Mouse (Mus musculus) C3H10T1/2 (cell line): ENCODE results near the gene Nono. TPM values are rescaled to one million over a fixed set of nuclear protein-coding genes. Genes with fewer than 3 reads are reported as not detected.

Source experiments
- polyA plus RNA-seq, 2 experiments: library from polyadenylated mRNA; unstranded; fragments of >200 nt; fragmentation: generic; extraction: Trizol; gene quantifications; one replicate each; pipeline ENCODE4 v1.2.1; 2012; ENCODE audit warnings: missing spikeins in 2 of 2

The Nono gene
- 100 to 1,000 TPM in 1 of 2 experiments, 10 to 100 TPM in 1; 92.3 to 248 TPM for polyA plus RNA-seq

DNA sequence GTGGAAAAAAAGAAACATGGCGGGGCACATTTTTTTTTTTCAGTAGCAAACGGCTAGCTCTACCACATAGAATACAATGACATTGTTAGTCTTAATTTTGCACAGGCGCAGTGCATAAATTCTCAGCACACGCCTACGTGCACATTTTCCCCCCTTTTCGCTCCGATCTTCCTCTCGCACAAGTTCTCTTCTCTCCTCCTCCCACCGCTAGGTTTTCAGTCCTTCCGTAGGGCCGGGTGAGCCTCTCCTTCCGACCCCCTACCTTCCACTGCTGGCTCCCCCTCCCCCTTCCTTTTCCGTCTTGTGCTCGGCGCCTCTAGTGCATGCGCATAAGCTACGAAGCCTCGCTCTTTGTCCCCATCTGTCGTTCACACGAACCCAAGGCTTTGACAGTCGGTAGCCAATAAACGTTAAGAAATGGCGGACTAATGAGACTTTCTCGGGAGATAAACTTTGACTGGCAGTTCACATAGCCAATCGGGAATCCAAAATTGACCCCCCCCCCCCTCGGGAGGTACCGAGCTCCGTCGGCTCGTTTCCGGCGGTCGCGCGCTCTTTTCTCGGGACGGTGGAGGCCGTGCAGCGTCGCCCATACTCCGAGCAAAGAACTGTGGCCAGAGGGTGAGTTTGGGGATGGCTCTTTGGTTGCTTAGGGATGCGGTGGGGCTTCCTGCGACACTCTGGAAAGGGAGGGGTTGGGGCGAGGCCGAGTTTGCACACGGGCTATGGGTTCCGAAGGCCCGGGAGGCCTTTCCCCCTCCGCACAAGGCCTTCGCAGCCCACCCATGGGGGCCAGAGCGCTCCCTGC, at the start of gene Nono:
Nono (plus strand) TSS at position 177 of the 808 bp plus-strand sequence.

DNA sequence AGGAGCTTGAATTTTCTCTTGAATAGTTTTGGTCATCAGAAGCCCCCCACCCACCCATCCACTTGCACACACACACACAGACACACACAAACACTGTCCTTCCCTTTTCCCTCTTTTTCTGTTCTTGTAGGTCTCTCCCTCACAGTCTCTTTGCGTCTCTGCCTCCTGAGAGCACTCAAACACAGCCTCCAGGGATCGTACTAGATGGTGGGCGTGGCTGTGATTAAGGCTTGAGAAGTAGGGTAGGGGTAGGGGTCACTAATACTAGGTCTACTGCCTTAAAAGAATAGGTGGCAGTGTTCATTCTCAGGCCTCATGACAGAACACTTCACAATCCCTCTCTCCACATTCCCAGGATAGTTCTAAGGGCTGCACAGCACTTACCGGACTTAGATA, 8.4 kb upstream of the Nono start, which contains the start of gene Zmym3:
Zmym3 (minus strand) TSS at position 150 of the 396 bp plus-strand sequence.

DNA sequence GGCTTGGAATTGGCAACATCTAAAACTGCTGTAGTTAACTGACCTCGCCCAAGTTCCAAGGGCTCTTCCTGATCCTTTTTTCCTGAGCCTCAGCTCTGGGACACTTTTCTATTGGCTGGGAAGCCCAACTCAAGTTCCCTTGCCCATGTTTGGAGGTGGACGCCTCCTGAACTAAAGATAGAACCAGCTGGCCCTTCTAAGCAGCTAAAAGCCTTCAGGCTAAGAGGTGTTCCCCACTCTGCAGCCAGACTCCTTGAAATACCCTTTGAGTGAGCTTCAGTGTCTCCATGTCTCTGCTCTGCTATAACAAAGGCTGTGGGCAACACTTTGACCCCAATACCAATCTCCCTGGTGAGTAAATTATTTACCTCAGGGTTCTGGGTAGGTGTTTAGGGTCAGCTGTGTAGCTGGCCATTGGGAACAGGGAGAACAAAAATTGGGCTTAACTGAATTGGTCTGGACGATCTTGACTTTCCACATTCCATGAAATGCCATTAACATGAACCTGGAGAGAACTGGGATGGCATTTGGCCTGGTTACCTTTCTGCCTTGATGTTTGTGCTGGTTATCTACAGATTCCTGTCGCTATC, 19.9 kb downstream of the Nono start, which contains the start of gene Itgb1bp2:
Itgb1bp2 (plus strand) TSS at position 203 of the 590 bp plus-strand sequence.

Other genes starting within 250 kb of the Nono start
- 10 to 100 TPM; 41.5 to 57.5 TPM for gene Snx12, start 206.8 kb upstream of the Nono start, polyA plus RNA-seq
- 10 to 100 TPM in 1 of 2 experiments, 1 to 10 TPM in 1; 4.6 to 23.9 TPM for gene Foxo4, start 174.8 kb upstream of the Nono start, polyA plus RNA-seq
- gene Gm614, start 165.3 kb upstream of the Nono start, polyA plus RNA-seq = not detected
- gene Il2rg, start 161.1 kb upstream of the Nono start, polyA plus RNA-seq = 1 to 10 TPM in 1 of 2 experiments, under 1 TPM in 1; 0.96 to 2.8 TPM
- gene Gm20489, start 160.3 kb upstream of the Nono start, polyA plus RNA-seq = not detected
- 10 to 100 TPM; 16.8 to 66.3 TPM for gene Med12, start 155.3 kb upstream of the Nono start, polyA plus RNA-seq
- under 1 TPM in 1 of 2 experiments, not detected in 1; 0.05 TPM for gene Nlgn3, start 130.2 kb upstream of the Nono start, polyA plus RNA-seq
- under 1 TPM in 1 of 2 experiments, not detected in 1; 0.02 TPM for gene Gjb1, start 52.9 kb upstream of the Nono start, polyA plus RNA-seq
- gene Zmym3, start 8.5 kb upstream of the Nono start, polyA plus RNA-seq = 10 to 100 TPM; 12.2 to 34.8 TPM
- gene Itgb1bp2, start 19.8 kb downstream of the Nono start, polyA plus RNA-seq = under 1 TPM in 1 of 2 experiments, not detected in 1; 0.37 TPM
- gene Taf1, start 103.4 kb downstream of the Nono start, polyA plus RNA-seq = 1 to 10 TPM in 1 of 2 experiments, under 1 TPM in 1; 0.35 to 5.7 TPM
- gene Ogt, start 210.7 kb downstream of the Nono start, polyA plus RNA-seq = 10 to 100 TPM in 1 of 2 experiments, 1 to 10 TPM in 1; 1.1 to 23.5 TPM